Mouse (Mus musculus) spleen, adult 10 weeks (tissue): ENCODE measurements around the gene Slc17a7. TPM values are rescaled to one million over a fixed set of nuclear protein-coding genes. Genes with fewer than 3 reads are reported as not detected.

Experiments
- polyA plus RNA-seq: library from polyadenylated mRNA; stranded (reverse); fragments of 350-450 nt; fragmentation: Illumina TruSeq; extraction: RNeasy Lipid Tissue Mini Kit (QIAGEN cat#74804); gene quantifications from one replicate; pipeline ENCODE4 v1.2.3, GENCODE M21; 2015; ENCODE audit warnings: low replicate concordance; ENCODE audit not compliant: insufficient read depth

The Slc17a7 gene
- polyA plus RNA-seq: not detected

GRCm38 (mm10) chr7:45163735-45164490 is at the start of gene Slc17a7:
TSS of gene Slc17a7 (plus strand) at chr7:45163949.

GRCm38 (mm10) chr7:45124224-45125143 is 39.3 kb upstream of the Slc17a7 start, which contains the start of gene Rps11:
TSS of gene Rps11 (minus strand) at chr7:45124439.

GRCm38 (mm10) chr7:45128624-45129246 is 35.0 kb upstream of the Slc17a7 start, which contains the start of gene Rpl13a:
TSS of gene Rpl13a (minus strand) at chr7:45128761.

GRCm38 (mm10) chr7:45135993-45136567 is 27.7 kb upstream of the Slc17a7 start, which contains the start of the genes Gm45713 and Flt3l:
TSS of gene Gm45713 (minus strand) at chr7:45136231.
TSS of gene Flt3l (minus strand) at chr7:45136432.

GRCm38 (mm10) chr7:45154096-45154992 is 9.4 kb upstream of the Slc17a7 start, which contains the start of the genes Pih1d1 and Aldh16a1:
TSS of gene Pih1d1 (plus strand) at chr7:45154303.
TSS of gene Aldh16a1 (minus strand) at chr7:45154584.

GRCm38 (mm10) chr7:45179469-45179868 is 15.7 kb downstream of the Slc17a7 start, which contains the start of gene Gfy:
TSS of gene Gfy (minus strand) at chr7:45179569.

GRCm38 (mm10) chr7:45180896-45181477 is 17.2 kb downstream of the Slc17a7 start, which contains the start of gene Pth2:
TSS of gene Pth2 (plus strand) at chr7:45180995.

GRCm38 (mm10) chr7:45204380-45205143 is 40.8 kb downstream of the Slc17a7 start, which contains the start of gene Ccdc155:
TSS of gene Ccdc155 (minus strand) at chr7:45204892.

GRCm38 (mm10) chr7:45211851-45212251 is 48.1 kb downstream of the Slc17a7 start, which contains the start of gene Dkkl1:
TSS of gene Dkkl1 (minus strand) at chr7:45212147.

GRCm38 (mm10) chr7:45215673-45216441 is 52.1 kb downstream of the Slc17a7 start, which contains the start of gene Tead2:
TSS of gene Tead2 (plus strand) at chr7:45215753.

Other genes with a start within 250 kb of the Slc17a7 start
- 41.2 TPM for gene Ap2a1, start 234.5 kb upstream of the Slc17a7 start, polyA plus RNA-seq
- gene Tsks, start 220.7 kb upstream of the Slc17a7 start, polyA plus RNA-seq: not detected
- gene Cpt1c, start 189.1 kb upstream of the Slc17a7 start, polyA plus RNA-seq: 1.5 TPM
- 116 TPM for gene Prmt1, start 177.4 kb upstream of the Slc17a7 start, polyA plus RNA-seq
- gene Irf3, start 166.3 kb upstream of the Slc17a7 start, polyA plus RNA-seq: 140 TPM
- gene Bcl2l12, start 165.2 kb upstream of the Slc17a7 start, polyA plus RNA-seq: 6.8 TPM
- 22.6 TPM for gene Scaf1, start 147.6 kb upstream of the Slc17a7 start, polyA plus RNA-seq
- gene Rras, start 146.0 kb upstream of the Slc17a7 start, polyA plus RNA-seq: 30.0 TPM
- 4.3 TPM for gene Prr12, start 111.1 kb upstream of the Slc17a7 start, polyA plus RNA-seq
- 21.1 TPM for gene Nosip, start 101.5 kb upstream of the Slc17a7 start, polyA plus RNA-seq
- gene Prrg2, start 101.3 kb upstream of the Slc17a7 start, polyA plus RNA-seq: 3.5 TPM
- 9.4 TPM for gene Rcn3, start 71.7 kb upstream of the Slc17a7 start, polyA plus RNA-seq
- gene Fcgrt, start 60.1 kb upstream of the Slc17a7 start, polyA plus RNA-seq: 45.8 TPM
- 3,350 TPM for gene Rps11, start 39.5 kb upstream of the Slc17a7 start, polyA plus RNA-seq
- 4,521 TPM for gene Rpl13a, start 35.2 kb upstream of the Slc17a7 start, polyA plus RNA-seq
- gene Gm45713, start 27.7 kb upstream of the Slc17a7 start, polyA plus RNA-seq: not detected
- gene Flt3l, start 27.5 kb upstream of the Slc17a7 start, polyA plus RNA-seq: 119 TPM
- gene Pih1d1, start 9.6 kb upstream of the Slc17a7 start, polyA plus RNA-seq: 19.7 TPM
- 25.4 TPM for gene Aldh16a1, start 9.4 kb upstream of the Slc17a7 start, polyA plus RNA-seq
- not detected for gene Gfy, start 15.6 kb downstream of the Slc17a7 start, polyA plus RNA-seq
- not detected for gene Pth2, start 17.0 kb downstream of the Slc17a7 start, polyA plus RNA-seq
- 0.10 TPM for gene Ccdc155, start 40.9 kb downstream of the Slc17a7 start, polyA plus RNA-seq
- 0.99 TPM for gene Dkkl1, start 48.2 kb downstream of the Slc17a7 start, polyA plus RNA-seq
- 2.5 TPM for gene Tead2, start 51.8 kb downstream of the Slc17a7 start, polyA plus RNA-seq
- gene Cd37, start 75.2 kb downstream of the Slc17a7 start, polyA plus RNA-seq: 398 TPM
- not detected for gene Slc6a16, start 77.1 kb downstream of the Slc17a7 start, polyA plus RNA-seq
- 0.97 TPM for gene Slc6a21, start 113.6 kb downstream of the Slc17a7 start, polyA plus RNA-seq
- 3.5 TPM for gene Trpm4, start 169.8 kb downstream of the Slc17a7 start, polyA plus RNA-seq
- gene Hrc, start 171.3 kb downstream of the Slc17a7 start, polyA plus RNA-seq: 0.15 TPM
- 0.10 TPM for gene Ppfia3, start 203.1 kb downstream of the Slc17a7 start, polyA plus RNA-seq
- not detected for gene Lin7b, start 206.6 kb downstream of the Slc17a7 start, polyA plus RNA-seq
- gene Snrnp70, start 231.8 kb downstream of the Slc17a7 start, polyA plus RNA-seq: 639 TPM
- gene Kcna7, start 241.7 kb downstream of the Slc17a7 start, polyA plus RNA-seq: not detected
- gene Ntf5, start 249.7 kb downstream of the Slc17a7 start, polyA plus RNA-seq: not detected